Mouse (Mus musculus) Muller cell, postnatal 12 days (primary cell): ENCODE data around the gene Ufsp1.
"Not testable (repeated sequence)": the region's sequence is repeated elsewhere in the genome, so short reads cannot be mapped to it uniquely, and the experiment has no call there.

Source experiments
- DNase-seq: peaks from one replicate; pipeline ENCODE4 v3.0.0-alpha.2; 2015; ENCODE audit errors: inconsistent ontology term

The Ufsp1 gene

DNA sequence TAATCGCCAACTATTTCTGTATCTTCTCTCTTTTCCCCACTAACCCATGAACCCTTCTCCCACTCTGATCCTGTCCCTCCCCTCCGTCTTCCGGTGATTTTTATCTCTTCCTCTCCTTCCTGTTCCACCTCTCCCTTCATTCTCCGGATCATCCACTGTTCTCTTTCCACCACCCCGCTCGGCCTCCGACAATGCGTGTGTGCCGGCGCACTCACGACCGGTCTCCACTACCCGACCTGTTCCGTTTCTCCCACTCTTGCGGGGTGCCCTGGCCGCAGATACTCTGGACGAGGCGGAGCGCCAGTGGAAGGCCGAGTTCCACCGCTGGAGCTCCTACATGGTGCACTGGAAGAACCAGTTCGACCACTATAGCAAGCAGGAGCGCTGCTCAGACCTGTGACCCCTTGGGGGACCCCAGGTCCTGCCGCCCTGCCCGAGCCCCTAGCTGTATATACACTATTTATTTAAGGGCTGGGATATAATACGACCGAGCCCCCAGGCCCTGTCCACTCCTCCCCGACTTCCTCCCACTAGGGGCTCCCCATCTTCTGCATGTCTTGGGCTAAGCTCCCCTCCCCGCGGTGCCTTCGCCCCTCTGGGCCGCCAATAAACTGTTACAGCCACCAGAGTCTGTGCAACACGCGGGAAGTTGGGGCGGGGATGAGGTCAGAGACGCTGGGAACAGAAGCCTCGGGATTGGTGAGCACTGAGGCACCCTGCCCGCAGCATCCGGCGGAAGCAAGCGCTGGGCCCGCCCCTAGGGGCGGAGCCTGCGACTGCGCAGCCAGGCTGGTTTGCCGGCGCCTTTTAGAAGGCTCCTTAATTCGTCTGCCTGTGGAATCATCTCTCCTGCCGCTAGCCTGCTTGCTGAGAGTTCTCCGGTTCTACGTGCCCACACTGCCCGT, at the start of gene Ufsp1:
Gene Ufsp1, plus strand, starts transcription at position 791 of the 905 bp plus-strand sequence.
- DNase-seq, result peak; percentile 97

DNA sequence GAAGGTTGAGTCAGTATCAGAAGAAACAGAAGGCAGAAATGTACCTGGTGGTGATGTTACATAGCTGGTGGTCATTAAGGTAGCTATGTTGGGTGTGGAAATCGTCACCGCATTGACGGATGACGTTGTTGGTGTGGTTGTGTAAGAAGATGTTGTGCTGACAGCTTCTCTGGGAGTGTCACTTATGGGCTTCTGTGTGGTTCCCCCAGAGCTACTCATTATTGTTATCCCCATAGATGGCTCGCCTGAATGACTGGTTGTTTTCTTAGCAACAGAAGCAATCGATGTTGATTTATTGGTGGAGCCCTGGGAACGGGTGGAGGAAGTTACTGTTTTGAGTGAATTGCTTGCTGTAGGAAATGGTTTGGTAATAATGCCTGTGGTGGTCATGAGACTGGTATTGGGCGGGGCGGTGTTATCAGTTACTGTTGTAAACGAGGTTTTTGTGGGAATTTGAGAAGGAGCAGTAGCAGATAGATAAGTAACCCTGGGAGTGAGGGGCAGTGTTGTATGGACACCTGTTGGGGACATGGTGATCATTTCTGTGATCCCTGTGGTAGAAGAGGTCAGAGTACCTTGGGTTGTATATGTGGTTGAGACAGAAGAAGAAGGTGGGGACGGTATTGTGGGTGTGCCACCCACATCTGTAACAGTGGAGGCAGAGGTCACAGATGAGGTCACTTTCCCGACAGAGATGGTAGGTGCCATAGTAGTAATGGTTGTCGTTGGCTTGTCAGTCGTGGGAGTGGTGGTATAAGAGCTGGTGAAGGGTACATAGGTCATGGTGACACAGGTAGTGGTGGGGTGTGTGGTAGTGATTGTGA, 30.3 kb upstream of the Ufsp1 start:
- no peak for DNase-seq

DNA sequence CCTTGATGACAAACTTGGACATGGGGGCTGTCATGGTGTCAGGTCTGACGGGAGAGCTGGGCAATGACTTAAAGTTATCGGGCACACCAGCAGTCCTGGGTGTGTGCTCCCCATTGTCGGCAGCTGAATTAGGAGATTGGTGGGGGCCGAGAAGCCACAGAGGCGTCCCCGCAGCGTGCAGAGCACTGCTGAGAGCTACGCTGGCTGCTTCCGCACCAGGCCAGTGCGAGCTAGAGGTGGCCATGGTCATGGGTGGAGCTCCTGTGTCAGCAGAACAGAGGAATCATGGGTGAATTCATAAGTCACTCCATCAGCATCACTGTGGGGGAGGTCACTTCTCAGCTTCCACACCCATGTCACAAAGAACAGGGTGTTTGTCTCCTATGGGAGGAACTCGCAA, 29.6 kb upstream of the Ufsp1 start:
- no peak for DNase-seq

DNA sequence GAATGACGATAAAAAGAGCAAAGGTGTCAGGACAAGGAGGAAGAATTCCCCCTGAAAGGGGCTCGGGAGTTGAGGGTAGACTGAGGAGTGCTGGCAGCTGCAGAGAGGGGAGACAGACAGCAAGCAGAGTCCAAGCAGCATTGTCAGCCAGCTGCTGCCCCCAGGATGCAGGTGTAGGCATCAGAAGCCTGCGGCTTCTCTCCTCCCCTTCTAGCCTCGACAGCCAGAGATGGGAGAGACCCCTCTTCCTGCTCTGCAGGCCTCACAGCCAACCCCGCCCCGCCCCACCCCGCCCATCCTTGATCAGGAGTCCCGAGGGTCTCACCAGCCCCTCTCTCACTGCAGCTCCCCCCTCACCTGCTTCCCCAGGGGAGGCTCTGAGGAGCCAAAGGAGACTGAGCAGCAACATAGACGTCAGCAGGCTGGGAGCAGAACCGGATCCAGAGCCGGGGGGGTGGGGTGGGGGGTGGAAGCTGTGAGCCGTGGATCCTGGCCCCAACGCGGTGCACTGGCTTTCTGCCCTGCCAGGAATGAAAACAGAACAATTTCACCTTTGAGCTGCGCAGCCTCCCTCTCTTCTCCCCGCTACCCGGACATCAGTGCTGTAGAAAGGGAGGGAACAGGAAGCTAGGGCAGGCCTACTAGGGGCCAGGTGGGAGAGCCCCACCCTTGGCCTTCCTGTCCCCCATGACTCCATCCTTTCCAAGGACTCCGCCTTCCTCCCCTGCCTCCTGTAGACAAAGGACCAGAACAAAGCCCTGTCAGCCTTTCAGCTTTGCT, 26.1 kb upstream of the Ufsp1 start:
- no peak for DNase-seq

DNA sequence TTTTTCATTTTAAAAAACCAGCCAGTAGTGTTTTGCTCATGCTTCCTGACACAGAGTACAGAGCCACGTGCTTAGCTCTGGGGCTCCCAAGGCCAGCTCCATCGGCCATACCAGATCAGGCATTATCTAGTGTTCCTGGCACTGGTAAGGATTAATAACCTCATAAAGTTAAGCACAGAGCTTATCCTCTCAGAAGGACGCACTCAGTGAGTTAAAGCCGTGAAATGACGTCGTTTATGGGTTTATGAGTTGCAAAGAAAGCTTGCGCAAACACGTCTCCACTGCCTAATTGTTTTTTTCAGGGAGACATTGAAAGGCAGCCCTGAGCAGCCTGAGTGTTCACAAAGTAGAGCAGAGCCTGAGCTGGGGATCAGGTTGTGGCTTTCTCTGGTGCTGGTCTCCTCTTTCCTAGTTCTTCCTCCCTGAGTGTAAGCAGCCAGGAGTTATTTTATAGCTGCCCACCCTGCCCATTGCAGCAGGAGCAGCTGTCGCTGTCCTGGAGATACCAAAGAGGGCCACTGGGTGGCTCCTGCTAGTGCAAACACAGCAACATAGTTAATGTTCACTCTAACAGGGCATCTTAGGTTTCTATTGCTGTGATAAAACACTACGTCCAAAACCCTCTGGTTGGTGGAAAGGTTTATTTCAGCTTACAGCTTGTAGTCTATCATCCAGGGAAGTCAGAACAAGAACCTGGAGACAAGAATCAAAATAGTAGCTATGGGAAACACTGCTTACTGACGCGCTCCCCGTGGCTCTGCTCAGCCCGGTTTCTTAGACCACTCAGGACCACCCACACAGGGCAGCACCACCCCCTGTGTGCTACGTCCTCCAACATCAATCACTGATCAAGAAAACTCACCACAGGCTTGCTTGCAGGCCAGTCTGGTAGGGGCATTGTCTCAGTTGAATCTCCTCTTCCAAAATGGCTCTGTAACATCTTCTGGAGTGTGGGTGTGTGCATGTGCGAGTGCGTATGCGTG, 16.8 kb upstream of the Ufsp1 start:
- DNase-seq, result no peak

DNA sequence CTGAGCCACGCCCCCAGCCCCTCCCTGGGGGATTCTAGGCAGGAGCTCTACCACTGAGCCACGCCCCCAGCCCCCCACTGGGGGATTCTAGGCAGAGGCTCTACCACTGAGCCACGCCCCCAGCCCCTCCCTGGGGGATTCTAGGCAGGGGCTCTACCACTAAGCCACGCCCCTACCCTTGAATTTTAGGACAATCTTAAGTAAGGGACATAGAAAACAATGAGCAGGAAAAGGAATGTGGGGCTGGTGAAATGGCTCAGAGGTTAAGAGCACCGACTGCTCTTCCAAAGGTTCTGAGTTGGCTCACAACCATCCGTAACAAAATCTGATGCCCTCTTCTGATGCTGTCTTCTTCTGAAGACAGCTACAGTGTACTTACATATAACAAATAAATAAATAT, 10.0 kb upstream of the Ufsp1 start:
- not testable (repeated sequence) for DNase-seq

DNA sequence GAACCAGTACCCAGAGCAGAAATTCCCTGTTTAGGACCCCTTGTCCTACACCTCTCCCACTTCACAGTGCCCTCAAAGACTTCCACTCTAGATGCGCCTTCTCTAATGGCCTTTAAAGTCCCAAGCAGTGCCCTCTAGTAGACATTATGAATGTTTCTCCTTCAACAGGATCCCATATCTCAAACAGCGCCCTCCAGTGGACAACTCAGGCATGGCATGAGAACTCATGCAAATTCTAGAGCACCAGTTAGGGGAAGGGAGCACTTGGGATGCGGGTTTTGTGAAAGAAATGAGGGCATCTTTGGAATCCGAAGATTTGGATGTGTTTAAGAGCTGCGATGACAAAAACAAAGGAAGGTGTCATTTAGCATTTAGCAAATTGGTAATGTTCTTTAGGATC, 9.4 kb upstream of the Ufsp1 start:
- no peak for DNase-seq

DNA sequence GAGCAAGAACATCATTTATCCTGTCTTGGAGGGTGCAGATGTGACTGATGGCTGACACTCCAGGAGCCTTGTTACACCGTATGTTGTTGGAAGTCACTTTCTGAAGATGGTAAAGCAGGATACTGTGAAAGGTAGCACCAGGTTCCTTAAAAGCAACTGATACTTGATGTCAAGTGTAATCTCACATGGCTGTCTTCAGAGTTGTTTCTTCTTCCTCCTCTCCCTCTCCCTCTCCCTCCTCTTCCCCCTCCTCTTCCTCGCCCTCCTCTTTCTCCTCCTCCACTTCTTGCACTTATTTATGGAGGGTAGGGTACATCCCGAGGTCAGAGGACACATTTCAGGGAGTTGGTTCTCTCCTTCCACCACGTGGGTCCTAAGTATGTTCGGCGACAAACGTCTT, 8.4 kb upstream of the Ufsp1 start:
- no peak for DNase-seq

DNA sequence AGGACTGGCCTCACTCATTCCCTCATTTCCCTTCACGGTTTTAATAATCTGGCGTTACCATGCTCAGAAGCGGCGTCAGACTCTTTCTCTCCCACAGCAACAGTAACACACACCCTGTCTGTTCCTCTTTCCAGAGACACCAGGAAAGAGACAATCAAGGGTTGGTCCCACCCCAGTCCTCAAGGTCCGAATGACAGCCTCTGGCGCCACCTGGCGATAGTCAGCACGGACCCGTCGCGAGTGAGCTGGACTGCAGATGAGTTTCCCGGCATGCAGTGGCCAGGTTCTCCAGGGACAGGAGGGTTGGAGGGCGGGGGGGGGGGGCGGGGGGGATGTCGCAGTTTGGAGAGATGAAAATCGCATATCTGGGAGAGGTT, 7.8 kb upstream of the Ufsp1 start:
- peak; percentile 81 for DNase-seq

DNA sequence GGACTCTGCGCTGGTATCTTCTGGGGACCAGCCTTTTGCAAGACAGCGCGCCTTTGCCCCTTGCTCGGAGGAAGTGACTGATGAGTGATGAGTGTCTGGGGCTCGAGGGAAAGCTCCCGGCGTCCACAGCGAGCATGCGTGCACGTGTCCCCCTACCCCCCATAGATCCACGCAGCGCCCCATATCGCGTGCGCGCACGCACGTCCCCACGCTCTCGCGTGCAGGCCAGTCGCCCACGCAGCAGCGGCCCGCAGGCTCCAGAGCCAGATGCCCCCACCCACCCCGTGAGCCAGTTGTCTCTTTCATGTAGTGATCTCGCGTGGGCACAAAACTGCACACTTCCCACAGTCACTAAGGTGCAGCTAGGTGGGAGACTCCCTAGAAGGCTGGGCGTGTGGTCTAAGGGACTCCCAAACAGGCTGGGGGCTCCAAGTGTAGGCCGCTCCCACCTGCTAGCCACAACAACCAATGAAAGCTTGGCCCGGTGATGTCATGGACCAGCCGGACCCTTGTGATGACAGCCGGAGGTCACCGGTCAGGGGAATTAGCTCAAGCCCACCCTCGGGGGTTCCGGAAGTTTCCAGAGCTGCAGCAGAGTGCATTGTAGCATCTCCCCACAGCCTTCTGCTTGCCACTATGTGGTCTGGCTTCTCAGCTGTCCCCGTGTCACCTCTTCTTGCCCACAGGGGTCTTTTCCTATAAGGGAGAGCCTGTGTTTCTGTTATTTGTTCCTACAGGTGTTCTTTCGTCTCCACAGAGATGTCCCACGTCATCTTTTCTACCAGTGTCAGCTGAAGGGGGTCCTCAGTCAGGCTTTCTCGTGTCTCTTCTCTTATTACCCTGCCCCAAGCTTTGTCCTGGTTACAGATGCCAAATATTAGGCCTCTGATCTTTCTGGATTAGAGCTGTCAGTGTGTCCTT, 7.1 kb upstream of the Ufsp1 start, which contains the start of gene Ache:
Gene Ache, plus strand, starts transcription at position 488 of the 921 bp plus-strand sequence.
- DNase-seq, result peak; percentile 21

DNA sequence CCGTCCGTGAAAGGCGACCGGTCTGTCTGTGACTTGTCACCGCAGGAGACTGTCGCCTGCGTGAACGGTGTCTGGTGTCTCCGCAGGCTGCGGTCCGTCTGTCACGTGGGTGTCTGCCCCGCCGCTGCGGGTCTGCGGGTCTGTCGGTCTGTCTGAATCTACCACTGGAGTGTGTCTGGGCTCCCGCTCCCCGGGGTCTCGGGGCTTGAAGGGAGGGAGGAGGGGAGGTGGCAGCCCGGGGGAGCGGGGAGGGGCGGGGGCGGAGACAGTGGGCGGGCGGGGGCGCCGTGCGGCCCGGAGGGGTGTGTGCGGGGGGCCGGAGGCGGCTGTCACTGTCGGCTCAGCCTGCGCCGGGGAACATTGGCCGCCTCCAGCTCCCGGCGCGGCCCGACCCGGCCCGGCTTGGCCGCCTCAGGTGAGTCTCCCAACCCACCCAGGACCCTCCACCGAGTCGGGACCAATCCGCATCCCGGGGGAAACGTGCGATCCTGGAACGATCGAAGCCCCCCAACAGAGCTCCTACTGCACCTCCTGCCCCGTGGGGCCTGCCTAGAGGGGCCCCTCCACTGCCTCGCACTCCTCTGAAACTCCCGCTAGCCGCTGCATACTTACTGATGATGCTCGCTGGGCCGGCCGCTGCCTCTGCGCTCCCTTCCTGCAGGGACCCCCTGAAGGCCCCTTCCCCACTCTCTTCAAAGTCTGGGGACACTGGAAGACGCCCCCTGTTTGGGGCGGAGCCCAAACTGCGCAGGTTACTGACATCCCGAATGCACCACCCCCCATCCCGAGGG, 6.3 kb upstream of the Ufsp1 start:
- DNase-seq, result peak; percentile 24

DNA sequence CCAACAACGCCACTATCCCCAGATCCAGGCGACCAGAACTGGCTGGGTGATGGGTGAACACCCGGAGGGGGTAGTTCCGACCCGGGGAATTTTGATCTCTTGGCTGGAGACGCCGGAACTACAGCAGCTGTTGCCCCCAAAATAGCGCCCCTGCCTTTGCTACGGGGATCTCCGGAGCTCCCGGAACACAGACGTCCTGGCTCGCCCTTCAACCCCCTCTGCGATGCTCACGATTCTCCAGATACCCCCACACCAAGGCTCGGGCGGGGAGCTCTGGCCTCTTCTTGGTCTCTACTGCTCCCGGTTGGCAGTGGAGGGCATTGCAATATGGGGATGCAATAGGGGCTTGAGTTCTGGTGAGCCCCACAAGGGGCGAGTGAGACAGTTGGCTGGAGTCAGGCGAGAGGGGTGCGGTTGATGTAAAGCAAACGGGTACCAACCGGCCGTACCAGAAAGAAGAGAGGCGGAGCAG, 5.4 kb upstream of the Ufsp1 start:
- peak; percentile 29 for DNase-seq

DNA sequence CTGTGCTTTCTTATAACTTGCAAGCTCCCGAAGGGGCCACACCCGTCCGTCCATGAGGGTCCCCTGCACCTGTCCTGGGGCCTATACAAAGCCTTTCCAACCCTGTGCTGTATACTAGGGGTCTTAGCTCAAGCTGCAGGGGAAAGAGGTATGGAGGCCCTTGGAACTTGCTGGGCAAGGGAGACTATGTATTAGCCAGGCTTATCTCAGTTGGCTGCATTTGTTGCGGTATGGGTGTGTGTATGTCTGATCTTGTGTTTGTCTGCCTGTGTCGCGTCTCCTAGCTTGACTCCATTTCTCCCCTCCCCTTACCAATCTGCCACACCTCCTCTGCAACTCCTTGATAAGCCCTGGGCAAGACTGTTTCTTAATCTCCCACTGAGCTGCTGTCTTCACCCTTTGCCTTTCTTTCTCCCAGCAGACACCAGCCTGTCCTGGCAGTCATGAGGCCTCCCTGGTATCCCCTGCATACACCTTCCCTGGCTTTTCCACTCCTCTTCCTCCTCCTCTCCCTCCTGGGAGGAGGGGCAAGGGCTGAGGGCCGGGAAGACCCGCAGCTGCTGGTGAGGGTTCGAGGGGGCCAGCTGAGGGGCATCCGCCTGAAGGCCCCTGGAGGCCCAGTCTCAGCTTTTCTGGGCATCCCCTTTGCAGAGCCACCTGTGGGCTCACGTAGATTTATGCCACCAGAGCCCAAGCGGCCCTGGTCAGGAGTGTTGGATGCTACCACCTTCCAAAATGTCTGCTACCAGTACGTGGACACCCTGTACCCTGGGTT, 4.7 kb upstream of the Ufsp1 start:
- no peak for DNase-seq

DNA sequence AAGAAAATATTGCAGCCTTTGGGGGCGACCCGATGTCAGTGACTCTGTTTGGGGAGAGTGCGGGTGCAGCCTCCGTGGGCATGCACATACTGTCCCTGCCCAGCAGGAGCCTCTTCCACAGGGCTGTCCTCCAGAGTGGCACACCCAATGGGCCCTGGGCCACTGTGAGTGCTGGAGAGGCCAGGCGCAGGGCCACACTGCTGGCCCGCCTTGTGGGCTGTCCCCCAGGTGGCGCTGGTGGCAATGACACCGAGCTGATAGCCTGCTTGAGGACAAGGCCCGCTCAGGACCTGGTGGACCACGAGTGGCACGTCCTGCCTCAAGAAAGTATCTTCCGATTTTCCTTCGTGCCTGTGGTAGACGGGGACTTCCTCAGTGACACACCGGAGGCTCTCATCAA, 3.8 kb upstream of the Ufsp1 start:
- DNase-seq, result peak; percentile 37

DNA sequence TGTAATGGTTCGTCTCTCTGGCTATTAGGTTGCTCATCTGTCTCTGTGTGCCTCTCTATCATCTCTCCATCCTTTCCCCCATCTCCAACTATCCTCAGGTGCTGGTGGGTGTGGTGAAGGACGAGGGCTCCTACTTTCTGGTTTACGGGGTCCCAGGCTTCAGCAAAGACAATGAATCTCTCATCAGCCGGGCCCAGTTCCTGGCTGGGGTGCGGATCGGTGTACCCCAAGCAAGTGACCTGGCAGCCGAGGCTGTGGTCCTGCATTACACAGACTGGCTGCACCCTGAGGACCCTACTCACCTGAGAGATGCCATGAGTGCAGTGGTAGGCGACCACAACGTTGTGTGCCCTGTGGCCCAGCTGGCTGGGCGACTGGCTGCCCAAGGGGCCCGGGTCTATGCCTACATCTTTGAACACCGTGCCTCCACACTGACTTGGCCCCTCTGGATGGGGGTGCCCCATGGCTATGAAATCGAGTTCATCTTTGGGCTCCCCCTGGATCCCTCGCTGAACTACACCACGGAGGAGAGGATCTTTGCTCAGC, 3.0 kb upstream of the Ufsp1 start:
- DNase-seq, result no peak

DNA sequence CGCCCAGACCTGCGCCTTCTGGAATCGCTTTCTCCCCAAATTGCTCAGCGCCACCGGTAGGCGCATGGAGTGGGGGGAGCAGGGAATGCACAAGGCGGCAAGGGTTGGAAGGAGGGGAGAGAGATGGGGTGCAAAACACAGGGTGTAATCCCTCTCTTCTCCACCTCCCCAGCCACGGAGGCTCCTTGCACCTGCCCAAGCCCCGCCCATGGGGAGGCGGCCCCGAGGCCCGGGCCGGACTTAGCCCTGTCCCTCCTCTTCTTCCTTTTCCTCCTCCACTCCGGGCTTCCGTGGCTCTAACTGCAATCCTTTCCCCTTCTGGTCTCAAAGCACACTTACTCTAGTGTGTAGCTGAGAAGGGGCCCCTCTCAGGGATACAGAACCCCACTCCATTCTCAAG, 1.1 kb upstream of the Ufsp1 start:
- DNase-seq, result peak; percentile 83

DNA sequence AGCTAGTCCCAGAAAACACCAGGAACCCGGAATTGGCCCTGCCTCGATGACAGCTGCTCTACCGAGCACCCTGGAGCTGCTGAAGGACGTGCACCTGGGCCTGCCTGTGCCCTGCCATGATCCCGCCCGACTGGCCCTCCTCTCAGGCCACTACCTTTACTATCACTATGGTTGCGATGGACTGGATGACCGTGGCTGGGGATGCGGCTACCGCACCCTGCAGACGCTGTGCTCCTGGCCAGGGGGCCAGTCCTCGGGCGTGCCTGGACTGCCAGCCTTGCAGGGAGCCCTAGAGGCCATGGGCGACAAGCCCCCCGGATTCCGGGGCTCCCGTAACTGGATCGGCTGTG, 290 bp downstream of the Ufsp1 start:
- DNase-seq, result no peak

DNA sequence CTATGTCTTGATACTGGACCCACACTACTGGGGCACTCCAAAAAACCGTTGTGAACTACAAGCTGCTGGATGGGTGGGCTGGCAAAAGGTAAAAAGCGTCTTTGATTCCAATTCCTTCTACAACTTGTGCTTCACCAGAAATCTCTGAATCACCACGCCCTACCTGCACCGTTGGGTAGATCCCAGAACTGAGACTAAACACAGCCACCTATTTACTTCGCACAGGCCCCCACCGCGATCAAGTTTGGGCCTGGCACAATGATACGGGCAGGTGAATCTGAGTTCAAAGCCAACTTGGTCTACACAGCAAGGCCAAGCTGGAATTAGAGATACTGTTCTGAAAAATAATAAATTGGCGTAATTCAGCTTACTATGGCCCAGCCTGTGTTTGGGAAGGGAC, 867 bp downstream of the Ufsp1 start:
- DNase-seq, result no peak
